Mouse (Mus musculus): ENCODE data around the gene Trpc2.

The Trpc2 gene

DNA sequence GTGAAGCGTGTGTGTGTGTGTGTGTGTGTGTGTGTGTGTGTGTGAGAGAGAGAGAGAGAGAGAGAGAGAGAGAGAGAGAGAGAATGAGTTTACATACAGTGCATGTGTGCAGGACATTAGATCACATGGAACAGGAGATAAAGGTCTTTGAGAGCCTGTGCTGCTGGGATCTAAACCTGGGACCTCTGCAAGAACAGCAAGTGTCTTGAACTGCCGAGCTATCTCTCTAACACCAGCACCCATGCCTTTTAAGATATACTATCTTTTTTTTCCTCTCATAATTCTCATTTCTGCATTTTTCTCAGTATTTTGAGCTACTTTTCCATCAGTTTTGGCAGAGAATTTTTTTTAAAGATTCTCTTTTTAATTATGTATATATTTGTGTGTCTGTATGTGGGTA lies 20.6 kb downstream of the Trpc2 start:
- no peak for DNase-seq

DNA sequence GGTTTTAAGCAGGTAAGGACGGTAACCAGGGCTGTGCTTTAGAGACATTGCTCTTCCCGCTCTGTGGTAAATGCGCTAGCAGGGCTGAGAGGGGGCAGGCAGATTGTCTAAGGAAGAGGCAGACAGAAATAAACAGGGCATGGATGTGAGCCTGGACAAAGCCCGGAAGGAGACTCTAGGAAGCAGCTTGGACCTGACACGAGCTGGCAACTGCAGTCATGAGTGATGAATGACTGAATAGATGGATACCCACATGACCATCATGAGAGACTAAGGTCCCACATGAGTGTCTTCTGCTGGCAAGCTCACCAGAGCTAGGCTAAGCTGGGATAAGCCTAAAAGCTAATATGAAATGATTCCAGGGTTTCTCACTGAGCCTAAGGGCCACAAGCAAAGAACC lies 21.2 kb downstream of the Trpc2 start:
- no peak for DNase-seq

- DNase-seq = peak; percentile 23 to 44
Observed at GRCm38 (mm10) chr7:102106700-102107141, 23.8 kb downstream of the Trpc2 start.

GRCm38 (mm10) chr7:102108206-102108605 lies 25.3 kb downstream of the Trpc2 start:
- DNase-seq = no peak

- DNase-seq = no peak
Observed at GRCm38 (mm10) chr7:102109171-102109570, 26.3 kb downstream of the Trpc2 start, which contains the start of gene Art5. Gene Art5 (minus strand): TSS chr7:102109489.

DNA sequence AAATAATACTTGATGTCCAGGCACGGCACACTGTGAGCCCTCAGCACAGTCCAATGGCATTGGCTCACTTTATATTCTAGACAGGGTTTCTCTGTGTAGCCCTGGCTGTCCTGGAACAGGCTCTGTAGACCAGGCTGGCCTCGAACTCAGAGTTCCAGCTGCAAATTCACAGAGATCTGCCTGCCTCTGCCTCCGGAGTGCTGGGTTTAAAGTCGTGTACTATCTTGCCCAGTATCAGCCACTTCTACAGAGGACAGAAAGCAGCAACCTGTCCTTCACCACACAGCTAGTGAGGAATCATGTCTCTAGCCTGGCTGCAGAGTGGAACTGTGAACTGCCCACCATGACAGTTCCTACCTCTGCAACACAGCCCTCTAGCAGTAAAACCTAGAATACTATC lies 26.8 kb downstream of the Trpc2 start:
- DNase-seq = no peak

DNA sequence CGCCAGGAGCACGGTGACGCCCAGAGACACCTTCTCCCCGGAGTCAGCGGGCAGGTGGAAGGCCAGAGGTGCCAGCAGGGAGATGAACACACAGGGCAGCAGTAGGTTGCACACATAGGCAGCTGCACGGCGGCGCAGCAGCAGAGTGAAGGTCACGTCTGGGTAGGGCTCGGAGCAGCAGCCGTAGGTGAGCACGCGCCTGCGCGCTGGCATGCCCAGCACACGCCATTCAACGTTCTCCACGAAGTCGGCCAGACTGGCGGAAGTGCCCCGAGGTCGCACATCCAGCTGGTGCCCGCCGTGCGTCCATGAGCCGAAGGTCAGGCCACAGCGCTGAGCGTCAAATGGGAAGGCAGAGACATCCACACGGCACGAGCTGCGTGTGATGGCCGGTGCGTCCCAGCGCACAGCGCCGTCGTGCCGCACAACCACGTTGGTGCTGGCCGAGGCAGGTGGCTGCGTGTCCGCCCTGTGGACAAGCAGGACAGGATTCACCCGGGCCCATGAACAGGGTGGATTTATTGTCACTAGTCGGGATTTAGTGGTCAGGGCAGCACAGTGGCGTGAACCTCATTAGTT lies 30.3 kb downstream of the Trpc2 start:
- DNase-seq = no peak

DNA sequence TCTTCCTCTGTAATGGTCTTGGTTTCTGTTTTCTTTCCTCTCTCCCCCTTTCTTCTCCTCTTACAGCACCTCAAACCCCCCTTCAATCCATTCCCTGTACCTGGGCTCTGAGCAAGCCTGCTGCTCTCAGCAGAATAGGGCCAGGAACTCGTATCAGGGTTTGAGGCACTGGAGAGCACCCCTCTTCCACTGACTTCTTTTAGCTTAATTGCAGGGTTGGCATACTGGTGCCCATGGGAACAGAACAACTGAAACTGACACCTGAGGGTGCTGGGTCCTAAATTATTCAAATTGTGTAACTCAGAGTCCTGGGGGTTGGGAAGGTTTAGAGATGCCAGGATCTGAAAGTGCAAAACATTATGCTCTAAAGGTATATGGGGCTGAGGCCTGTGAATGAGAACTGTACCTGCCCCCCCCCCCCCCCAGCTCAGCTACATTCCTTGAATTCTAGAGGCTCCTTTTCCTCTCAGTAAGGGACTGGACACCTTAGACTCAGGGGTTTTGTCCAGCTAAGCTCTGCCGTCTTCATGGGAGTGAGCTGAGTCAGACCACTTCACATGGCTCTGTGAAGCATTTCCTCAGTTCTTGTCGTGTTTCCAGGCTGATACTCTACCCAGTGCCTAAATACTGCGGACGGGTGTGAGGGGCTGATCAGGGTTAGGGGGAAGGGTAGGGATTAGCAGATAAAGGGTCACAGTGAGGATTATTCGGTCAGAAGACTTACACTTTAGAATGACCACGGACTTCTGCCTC lies 33.8 kb downstream of the Trpc2 start, which contains the start of gene Chrna10:
Gene Chrna10 (minus strand): TSS at position 250 of the 753 bp plus-strand sequence.
- no peak for DNase-seq

DNA sequence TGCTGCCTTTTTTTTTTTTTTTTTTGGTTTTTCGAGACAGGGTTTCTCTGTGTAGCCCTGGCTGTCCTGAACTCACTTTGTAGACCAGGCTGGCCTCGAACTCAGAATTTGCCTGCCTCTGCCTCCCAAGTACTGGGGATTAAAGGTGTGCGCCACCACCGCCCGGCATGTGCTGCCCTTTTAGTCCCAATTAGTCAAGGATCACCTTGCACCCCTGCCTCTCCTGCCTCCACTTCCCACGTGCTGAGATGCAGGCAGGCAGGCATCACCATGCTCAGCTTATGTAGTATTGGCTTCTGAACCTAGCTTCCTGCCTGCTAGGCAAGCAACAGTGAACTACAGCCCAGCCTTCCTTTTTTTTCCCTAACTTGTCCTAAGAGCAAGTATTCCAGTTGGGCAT lies 34.5 kb downstream of the Trpc2 start:
- DNase-seq = no peak

DNA sequence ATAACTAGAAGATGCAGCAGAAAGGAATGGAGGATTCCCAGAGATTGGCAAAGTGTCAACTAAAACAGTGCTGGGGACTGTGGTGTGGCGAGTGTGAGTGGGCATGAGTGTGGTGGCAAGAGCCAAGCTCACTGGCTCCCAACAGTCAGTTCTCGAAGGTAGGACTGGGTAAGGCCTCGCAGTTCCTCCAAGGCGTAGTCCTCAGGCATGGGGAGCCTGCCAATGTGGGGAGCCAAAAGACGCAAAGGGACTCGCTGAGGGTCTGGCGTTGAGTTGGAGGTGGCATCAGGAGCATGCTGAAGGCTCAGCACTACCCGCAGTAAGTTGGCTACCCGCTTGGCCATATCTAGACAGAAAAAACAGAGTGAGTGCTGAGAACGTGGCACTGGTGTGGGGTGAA lies 37.4 kb downstream of the Trpc2 start:
- DNase-seq = no peak

DNA sequence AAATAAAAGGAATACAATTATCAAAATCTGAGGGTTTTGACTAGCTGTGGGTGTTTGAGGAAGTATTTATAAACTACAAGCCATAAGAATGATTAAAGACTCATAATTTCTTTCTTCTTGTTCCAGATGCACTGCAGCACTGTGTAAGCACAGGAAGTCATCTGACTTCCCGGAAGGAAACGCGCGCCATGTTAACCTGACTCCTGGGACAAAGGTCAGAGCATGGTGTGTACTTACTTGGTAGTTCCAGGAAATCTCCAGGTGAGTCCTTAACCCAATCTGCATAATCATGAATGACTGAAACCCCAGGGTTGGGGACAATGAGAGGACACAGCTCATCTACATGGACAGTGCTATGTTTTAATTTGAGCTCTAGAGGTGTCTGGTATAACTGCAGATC lies 49.5 kb downstream of the Trpc2 start:
- peak in 1 of 2 experiments; percentile 21 for DNase-seq

GRCm38 (mm10) chr7:102137464-102137863 lies 54.5 kb downstream of the Trpc2 start:
- peak; percentile 58 to 66 for DNase-seq

DNA sequence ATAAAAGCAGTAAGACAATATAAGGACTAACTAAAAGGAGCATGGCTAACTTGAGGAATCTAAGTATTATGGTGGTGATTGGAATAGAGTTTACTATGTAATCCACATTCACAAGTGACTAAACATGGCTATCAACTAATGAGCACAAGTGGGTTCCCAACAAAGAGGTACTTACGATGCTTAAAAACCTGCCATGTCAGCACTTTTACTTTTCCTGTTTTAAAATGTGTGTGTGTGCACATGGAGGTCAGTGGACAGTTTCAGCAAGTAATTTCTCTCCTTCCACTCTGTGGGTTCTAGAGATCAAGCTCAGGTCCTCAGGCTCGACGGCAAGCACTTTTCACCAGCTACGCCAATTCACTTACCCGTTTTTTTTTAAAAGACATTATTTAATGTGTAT lies 55.0 kb downstream of the Trpc2 start:
- DNase-seq = no peak

Data from kidney, postnatal 4 days (tissue).